ENCODE assay signal across 8 mouse cellular contexts in the genomic region with DNA sequence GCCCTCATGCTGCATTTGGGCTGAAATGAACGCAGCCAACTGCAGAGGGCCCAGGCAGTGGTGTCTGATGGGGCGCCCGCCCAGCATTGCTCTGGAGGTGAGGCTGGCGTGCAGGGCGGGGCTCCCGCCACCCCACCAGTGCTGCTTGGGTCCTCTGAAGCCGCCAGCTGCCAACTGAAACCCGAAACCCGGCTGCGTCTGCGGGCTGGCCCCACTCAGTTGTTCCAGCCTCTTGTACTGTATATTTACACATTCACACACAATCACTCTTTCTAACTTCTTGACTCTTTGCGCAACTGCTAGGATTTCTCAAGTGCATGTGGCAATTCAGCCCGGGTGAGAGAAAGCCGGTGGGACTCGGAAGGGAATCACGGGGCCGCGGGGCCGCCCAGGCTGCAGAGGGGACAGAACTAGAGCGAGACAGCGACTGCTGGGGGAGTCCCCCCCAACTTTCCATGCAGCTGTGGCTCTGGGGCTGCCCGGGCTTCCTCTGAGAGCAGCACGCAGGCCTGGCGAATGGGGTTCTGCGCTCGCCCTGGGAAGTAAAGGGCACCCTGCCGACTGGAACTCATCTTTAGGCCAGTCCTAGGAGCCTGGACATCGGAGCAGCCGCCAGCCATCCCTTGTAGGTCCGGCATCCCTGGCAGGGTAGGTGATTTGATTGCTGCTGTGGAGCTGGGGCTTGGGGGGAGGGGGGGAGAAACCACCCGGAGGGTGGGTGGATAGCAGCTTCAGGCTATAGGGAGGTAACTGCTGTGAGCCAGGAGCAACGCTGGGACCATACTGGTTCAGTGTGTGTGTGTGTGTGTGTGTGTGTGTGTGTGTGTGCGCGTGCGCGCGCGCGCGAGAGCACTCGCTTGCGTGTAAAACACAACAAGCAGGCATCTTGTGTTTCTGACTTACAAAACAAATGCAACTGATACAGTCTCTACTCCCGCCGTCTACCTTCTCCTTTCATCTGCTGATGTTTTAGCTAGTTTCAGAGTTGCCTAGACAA. TPM values are rescaled to one million over a fixed set of nuclear protein-coding genes. Genes with fewer than 3 reads are reported as not detected.
DNase-seq lines count a peak whose midpoint lies in the region; ATAC-seq and TF ChIP-seq lines count a peak whose summit lies in the region.

Gene Arhgap24 (plus strand): TSS at position 177 of the 997 bp plus-strand sequence.

- ATAC-seq in erythroblast, adult 5-6 weeks (replicated peaks; ENCODE audit: low FRiP score, poor library complexity, severe bottlenecking) = no peak
- ATAC-seq in heart, embryonic 13.5 days (ENCODE audit: extremely low read depth, insufficient number of reproducible peaks, low FRiP score, low TSS enrichment) = peak; percentile 74; the same call in 1 of the 2 replicates
- ATAC-seq in kidney, embryonic 16.5 days (ENCODE audit: low FRiP score, low TSS enrichment) = peak; percentile 94
- peak; percentile 67 for ATAC-seq in liver, postnatal 0 days
- ATAC-seq in neural tube, embryonic 12.5 days (ENCODE audit: low FRiP score, low read depth) = peak; percentile 89

- peak; percentile 95 for DNase-seq in fibroblast of lung, adult 2 months (ENCODE audit: low read depth)
- DNase-seq in liver, postnatal 0 days = peak; percentile 76

- H3K4me3 ChIP-seq in erythroblast, embryonic 14.5 days (replicated peaks) = peak within 1 kb of the TSS; percentile 45
- H3K4me3 ChIP-seq in heart, embryonic 13.5 days = peak within 1 kb of the TSS; percentile 67
- peak within 1 kb of the TSS; percentile 46 for H3K4me3 ChIP-seq in kidney, embryonic 16.5 days (ENCODE audit: low read length)
- H3K4me3 ChIP-seq in liver, postnatal 0 days (ENCODE audit: low read depth, low read length) = peak within 1 kb of the TSS; percentile 52
- H3K4me3 ChIP-seq in neural tube, embryonic 12.5 days = peak within 1 kb of the TSS; percentile 49
- H3K4me3 ChIP-seq in testis, adult 2 months (ENCODE audit: control insufficient read depth, low read depth, low read length) = peak within 1 kb of the TSS; percentile 72

- no peaks in the 10 kb centered on the region for H3K36me3 ChIP-seq in erythroblast, embryonic 14.5 days (ENCODE audit: control insufficient read depth)
- H3K36me3 ChIP-seq in heart, embryonic 13.5 days = no peaks in the 10 kb centered on the region
- no peaks in the 10 kb centered on the region for H3K36me3 ChIP-seq in kidney, embryonic 16.5 days (ENCODE audit: insufficient read depth, low read length)
- no peaks in the 10 kb centered on the region for H3K36me3 ChIP-seq in liver, postnatal 0 days (replicated peaks; ENCODE audit: insufficient read depth, low read length)
- no peaks in the 10 kb centered on the region for H3K36me3 ChIP-seq in neural tube, embryonic 12.5 days
- no peaks in the 10 kb centered on the region for H3K36me3 ChIP-seq in testis, adult 2 months (ENCODE audit: control insufficient read depth, insufficient read depth, low read length)

- H3K27me3 ChIP-seq in erythroblast, embryonic 14.5 days (ENCODE audit: control insufficient read depth) = 0 out of 2 replicates have a peak, but pooled peaks cover 2% of the 10 kb centered on the region
- H3K27me3 ChIP-seq in heart, embryonic 13.5 days (replicated peaks) = peaks cover 5% of the 10 kb centered on the region; the same call in 1 of the 2 replicates
- no peaks in the 10 kb centered on the region for H3K27me3 ChIP-seq in kidney, embryonic 16.5 days (ENCODE audit: insufficient read depth, low read length)
- no peaks in the 10 kb centered on the region for H3K27me3 ChIP-seq in liver, postnatal 0 days (ENCODE audit: insufficient read depth, low read length)
- no peaks in the 10 kb centered on the region for H3K27me3 ChIP-seq in neural tube, embryonic 12.5 days (replicated peaks)
- no peaks in the 10 kb centered on the region for H3K27me3 ChIP-seq in testis, adult 2 months (ENCODE audit: control insufficient read depth, insufficient read depth, low read length)

- H3K4me2 ChIP-seq in heart, embryonic 13.5 days = peak within 1 kb of the TSS; percentile 94
- peak within 1 kb of the TSS; percentile 84 for H3K4me2 ChIP-seq in kidney, embryonic 16.5 days (replicated peaks; ENCODE audit: low read depth, low read length)
- peak within 1 kb of the TSS; percentile 71 for H3K4me2 ChIP-seq in liver, postnatal 0 days (ENCODE audit: low read depth, low read length)
- H3K4me2 ChIP-seq in neural tube, embryonic 12.5 days (replicated peaks) = peak within 1 kb of the TSS; percentile 93

- no peak for TF ChIP-seq POLR2A in testis, adult 2 months (IDR thresholded peaks at IDR 0.05; ENCODE audit: control insufficient read depth, low read depth, low read length)

- peak within 1 kb of the TSS; percentile 82 for H3K9ac ChIP-seq in heart, embryonic 13.5 days
- peak within 1 kb of the TSS; percentile 48 for H3K9ac ChIP-seq in kidney, embryonic 16.5 days (replicated peaks; ENCODE audit: low read length)
- H3K9ac ChIP-seq in liver, postnatal 0 days (replicated peaks) = peak within 1 kb of the TSS; percentile 65
- peak within 1 kb of the TSS; percentile 61 for H3K9ac ChIP-seq in neural tube, embryonic 12.5 days

- no peaks in the 10 kb centered on the region for H3K9me3 ChIP-seq in erythroblast, embryonic 14.5 days (ENCODE audit: control insufficient read depth, low read length)
- no peaks in the 10 kb centered on the region for H3K9me3 ChIP-seq in heart, embryonic 13.5 days
- H3K9me3 ChIP-seq in kidney, embryonic 16.5 days (ENCODE audit: low read length) = no peaks in the 10 kb centered on the region
- H3K9me3 ChIP-seq in liver, postnatal 0 days (ENCODE audit: low read length) = no peaks in the 10 kb centered on the region
- H3K9me3 ChIP-seq in neural tube, embryonic 12.5 days = no peaks in the 10 kb centered on the region

- under 1% methylated on average over 44 of the region's 44 CpGs for WGBS in heart, embryonic 13.5 days
- WGBS in kidney, embryonic 16.5 days = 1% methylated on average over 44 of the region's 44 CpGs
- WGBS in liver, postnatal 0 days (ENCODE audit: insufficient replicate concordance) = 2% methylated on average over 43 of the region's 44 CpGs
- under 1% methylated on average over 44 of the region's 44 CpGs for WGBS in neural tube, embryonic 12.5 days

- no peak for TF ChIP-seq CTCF in liver, postnatal 0 days (IDR thresholded peaks at IDR 0.05; ENCODE audit: low read depth)
- no peak for TF ChIP-seq CTCF in testis, adult 2 months (IDR thresholded peaks at IDR 0.05; ENCODE audit: control insufficient read depth, insufficient read depth, insufficient replicate concordance, low read depth, low read length)

- peak; percentile 18; the same call in 1 of the 2 replicates for TF ChIP-seq EP300 in liver, postnatal 0 days (IDR thresholded peaks at IDR 0.05; ENCODE audit: low read depth)

- no peaks in the 10 kb centered on the region for H3K4me1 ChIP-seq in erythroblast, embryonic 14.5 days (ENCODE audit: control insufficient read depth)
- 0 out of 2 replicates have a peak, but pooled peaks cover 7% of the 10 kb centered on the region for H3K4me1 ChIP-seq in heart, embryonic 13.5 days
- H3K4me1 ChIP-seq in kidney, embryonic 16.5 days (ENCODE audit: insufficient read depth, low read length) = no peaks in the 10 kb centered on the region; the same call in 1 of the 2 replicates
- 0 out of 2 replicates have a peak, but pooled peaks cover 3% of the 10 kb centered on the region for H3K4me1 ChIP-seq in liver, postnatal 0 days (ENCODE audit: insufficient read depth)
- peaks cover 9% of the 10 kb centered on the region for H3K4me1 ChIP-seq in neural tube, embryonic 12.5 days
- H3K4me1 ChIP-seq in testis, adult 2 months (ENCODE audit: control insufficient read depth, insufficient read depth, low read length) = peaks cover 9% of the 10 kb centered on the region

- peak within 1 kb of the TSS; percentile 77 for H3K27ac ChIP-seq in heart, embryonic 13.5 days (replicated peaks)
- H3K27ac ChIP-seq in kidney, embryonic 16.5 days (ENCODE audit: low read length) = peak within 1 kb of the TSS; percentile 67
- H3K27ac ChIP-seq in liver, postnatal 0 days (ENCODE audit: low read depth) = peak within 1 kb of the TSS; percentile 81
- no peak within 1 kb of the TSS for H3K27ac ChIP-seq in neural tube, embryonic 12.5 days
- no peak within 1 kb of the TSS for H3K27ac ChIP-seq in testis, adult 2 months (ENCODE audit: control insufficient read depth, insufficient read depth, low read depth, low read length)

RNA-seq across cellular contexts. Expression of gene Arhgap24, which starts in this region (rescaled TPM):
- polyA plus RNA-seq in erythroblast, embryonic 14.5 days (2012) = not detected in 2 replicates
- total RNA-seq in erythroblast, adult 5-6 weeks (2015; ENCODE audit: low replicate concordance) = not detected in 2 replicates
- total RNA-seq in erythroblast, adult 5-6 weeks (2017; ENCODE audit: low replicate concordance) = 0.17 and 0.84 TPM in 2 replicates
- polyA plus RNA-seq in heart, embryonic 13.5 days (2015; fragmentation: Nextera tagmentation; extraction: Ambion mirVana) = 10.0 and 11.2 TPM in 2 replicates
- 95.1 and 104 TPM in 2 replicates for polyA plus RNA-seq in kidney, embryonic 16.5 days (2015; fragmentation: Nextera tagmentation; extraction: Ambion mirVana)
- 3.2 and 3.3 TPM in 2 replicates for polyA plus RNA-seq in liver, postnatal 0 days (2015; fragmentation: Nextera tagmentation; extraction: Ambion mirVana)
- 5.9 and 6.1 TPM in 2 replicates for polyA plus RNA-seq in neural tube, embryonic 12.5 days (2016; fragmentation: Nextera tagmentation; extraction: Ambion mirVana)
- polyA plus RNA-seq in testis, adult 2 months (2012; rRNA removed) = 1.1 and 1.9 TPM in 2 replicates

Comparison
In these comparisons a context has a peak if more than half of its experiments do, and no peak if none do; other contexts are left out.
1. H3K27ac ChIP-seq: peak in heart, embryonic 13.5 days (single experiment), kidney, embryonic 16.5 days (single experiment) and liver, postnatal 0 days (single experiment); none in neural tube, embryonic 12.5 days (single experiment) and testis, adult 2 months (single experiment).
2. Peak in every context shown above with its lines, with median percentiles within 50 percentile points of each other: H3K4me3 ChIP-seq, H3K4me2 ChIP-seq and H3K9ac ChIP-seq.